Mouse (Mus musculus): Measurements from ENCODE around the gene Wdr3.

Wdr3 gene

GRCm38 (mm10) chr3:100162315-100163105, at the start of gene Wdr3, which contains the start of gene Gdap2:
Wdr3 (minus strand) TSS chr3:100162407.
Gdap2 (plus strand) TSS chr3:100162381.
- DNase-seq (ENCODE audit: low spot score) = peak; percentile 92

GRCm38 (mm10) chr3:100206973-100207372, 44.8 kb upstream of the Wdr3 start:
- no peak for DNase-seq (ENCODE audit: low spot score)

GRCm38 (mm10) chr3:100201554-100201953, 39.3 kb upstream of the Wdr3 start:
- DNase-seq (ENCODE audit: low spot score) = no peak

- DNase-seq (ENCODE audit: low spot score) = no peak
Measured at GRCm38 (mm10) chr3:100194210-100194609, 32.0 kb upstream of the Wdr3 start.

- DNase-seq (ENCODE audit: low spot score) = no peak
Measured at GRCm38 (mm10) chr3:100189861-100190260, 27.7 kb upstream of the Wdr3 start.

GRCm38 (mm10) chr3:100189444-100189843, 27.2 kb upstream of the Wdr3 start:
- peak; percentile 64 for DNase-seq (ENCODE audit: low spot score)

GRCm38 (mm10) chr3:100180471-100180870, 18.3 kb upstream of the Wdr3 start:
- no peak for DNase-seq (ENCODE audit: low spot score)

GRCm38 (mm10) chr3:100176031-100176430, 13.8 kb upstream of the Wdr3 start:
- DNase-seq (ENCODE audit: low spot score) = no peak

- no peak for DNase-seq (ENCODE audit: low spot score)
Measured at GRCm38 (mm10) chr3:100164991-100165390, 2.8 kb upstream of the Wdr3 start.

GRCm38 (mm10) chr3:100163556-100163955, 1.3 kb upstream of the Wdr3 start:
- no peak for DNase-seq (ENCODE audit: low spot score)

GRCm38 (mm10) chr3:100161665-100162314, 417 bp downstream of the Wdr3 start:
- DNase-seq (ENCODE audit: low spot score) = peak; percentile 10

GRCm38 (mm10) chr3:100160682-100161445, 1.3 kb downstream of the Wdr3 start:
- no peak for DNase-seq (ENCODE audit: low spot score)

GRCm38 (mm10) chr3:100122445-100122844, 39.8 kb downstream of the Wdr3 start:
- DNase-seq (ENCODE audit: low spot score) = no peak

GRCm38 (mm10) chr3:100121961-100122360, 40.2 kb downstream of the Wdr3 start:
- DNase-seq (ENCODE audit: low spot score) = no peak

- DNase-seq (ENCODE audit: low spot score) = no peak
Measured at GRCm38 (mm10) chr3:100118681-100119080, 43.5 kb downstream of the Wdr3 start.

GRCm38 (mm10) chr3:100106736-100107135, 55.5 kb downstream of the Wdr3 start:
- DNase-seq (ENCODE audit: low spot score) = no peak

GRCm38 (mm10) chr3:100102386-100103092, 59.7 kb downstream of the Wdr3 start:
- DNase-seq (ENCODE audit: low spot score) = no peak

All from c-Kit-positive CD71-positive TER-119-positive erythroid progenitor cells, embryonic 14.5 days (primary cell).